Mouse (Mus musculus): ENCODE results near the gene Gm20388.

The Gm20388 gene

DNA sequence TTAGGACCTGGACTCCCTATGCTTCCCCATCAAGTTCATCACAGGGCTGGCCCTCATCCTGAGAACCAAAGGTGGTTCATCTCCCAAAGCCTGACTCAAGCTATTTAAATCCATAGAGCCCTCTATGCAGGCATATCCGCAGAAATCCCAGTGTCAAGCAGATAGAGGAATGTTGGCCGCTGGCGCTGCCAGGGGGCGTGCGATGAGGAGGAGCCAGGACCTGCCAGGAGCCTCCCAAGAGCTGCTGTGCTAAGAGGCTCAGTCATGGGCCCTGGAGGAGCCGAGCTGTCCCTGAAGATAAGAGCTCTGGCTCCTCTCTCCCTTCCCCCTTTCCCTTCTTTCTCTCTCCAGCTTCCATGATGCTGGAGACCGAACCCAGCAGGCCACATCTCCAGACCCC, 1075.4 kb downstream of the Gm20388 start:
- DNase-seq (ENCODE audit: low spot score in 2 of 2): peak in 1 of 2 experiments; percentile 37

DNA sequence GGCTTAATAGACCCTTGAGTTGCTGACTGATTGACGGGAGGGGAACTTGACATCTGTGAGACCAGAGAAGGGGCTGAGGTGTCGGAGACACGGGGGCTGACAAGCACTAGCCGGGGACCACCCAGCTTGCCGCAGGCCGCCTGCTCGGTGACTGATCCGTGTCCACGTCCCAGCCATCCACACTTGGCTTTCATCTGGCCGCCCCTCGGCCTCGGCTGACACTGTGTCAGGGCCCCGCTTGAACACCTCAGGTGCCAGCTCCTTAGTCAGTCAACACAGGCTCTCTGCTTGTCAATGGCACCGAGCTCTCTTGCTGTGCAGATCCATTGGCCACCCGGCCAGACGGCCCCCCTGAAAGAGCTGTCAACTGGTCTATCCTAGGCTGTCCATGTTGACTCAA, 1083.1 kb downstream of the Gm20388 start:
- DNase-seq (ENCODE audit: low spot score in 2 of 2): no peak

DNA sequence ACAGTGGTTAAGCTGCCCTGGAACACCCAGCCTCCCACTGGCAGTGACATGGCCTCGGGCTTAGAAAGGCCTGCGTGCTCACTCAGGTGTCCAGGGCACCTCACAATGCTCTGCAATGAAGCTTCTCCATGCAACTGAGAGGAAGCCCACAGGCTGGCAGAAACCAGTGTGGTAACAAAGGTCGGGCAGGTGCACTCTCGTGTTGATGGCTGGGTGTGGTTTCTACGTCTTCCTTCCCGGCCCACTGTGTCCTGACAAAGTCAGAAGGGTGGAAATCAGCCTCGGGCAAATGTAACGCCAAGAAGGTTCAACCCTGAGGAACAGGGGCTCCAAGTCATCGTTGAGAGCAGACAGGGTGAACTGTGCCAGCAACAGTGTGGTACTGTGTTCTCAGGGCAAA, 1084.8 kb downstream of the Gm20388 start:
- DNase-seq (ENCODE audit: low spot score in 2 of 2): no peak

DNA sequence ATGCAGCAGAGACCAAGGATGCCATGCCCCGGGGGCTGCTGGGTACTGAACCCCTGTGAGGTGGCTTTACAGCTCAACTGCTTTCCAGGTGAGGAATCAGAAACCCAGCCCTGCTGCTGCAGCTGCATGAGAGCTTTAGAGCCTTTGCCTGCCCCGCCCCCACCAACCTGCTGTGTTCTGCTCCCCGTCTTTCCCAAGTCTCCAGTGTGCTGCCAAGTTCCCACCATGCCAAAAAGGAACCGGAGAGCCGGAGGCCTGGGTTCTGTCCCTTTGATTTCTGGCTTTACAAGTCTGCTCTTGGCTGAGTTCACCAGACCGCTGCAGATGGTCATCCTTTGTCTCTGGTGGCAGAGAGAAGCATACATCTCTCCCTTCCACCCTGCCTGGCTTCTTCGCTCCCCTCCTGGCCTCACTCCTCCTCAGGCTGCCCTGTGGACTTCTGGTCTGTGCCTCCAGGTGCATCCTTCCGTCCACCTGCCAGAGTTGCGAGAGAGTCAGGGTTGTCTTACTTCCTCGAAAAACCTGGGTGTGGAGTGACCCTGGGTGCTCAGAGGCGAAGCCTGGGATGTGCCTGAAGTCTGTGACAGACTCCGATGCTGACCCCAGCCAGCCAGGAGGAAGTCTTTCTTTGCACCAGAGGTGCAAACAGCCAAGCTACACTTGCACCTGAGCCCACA, 1086.4 kb downstream of the Gm20388 start:
- no peak for DNase-seq (ENCODE audit: low spot score in 2 of 2)

DNA sequence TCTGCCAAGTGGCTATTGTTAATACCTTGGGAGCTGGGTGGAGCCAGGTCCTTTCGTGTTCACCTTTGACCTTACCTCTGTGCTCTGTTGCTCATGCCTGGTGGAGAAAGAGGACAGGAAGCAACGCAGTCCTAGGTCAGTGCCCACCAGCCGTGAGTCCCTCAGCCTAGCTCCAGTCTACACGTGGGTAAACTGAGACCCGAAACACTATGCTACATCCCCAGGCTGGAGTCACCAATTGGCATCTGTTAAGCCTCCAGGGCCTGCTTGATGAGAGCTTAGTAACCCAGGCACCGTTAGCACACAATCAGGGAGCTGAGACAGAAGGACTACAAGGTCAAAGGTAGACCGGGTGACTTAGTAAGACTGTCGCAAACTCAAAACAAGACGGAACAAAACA, 1087.3 kb downstream of the Gm20388 start:
- DNase-seq (ENCODE audit: low spot score in 2 of 2): no peak

DNA sequence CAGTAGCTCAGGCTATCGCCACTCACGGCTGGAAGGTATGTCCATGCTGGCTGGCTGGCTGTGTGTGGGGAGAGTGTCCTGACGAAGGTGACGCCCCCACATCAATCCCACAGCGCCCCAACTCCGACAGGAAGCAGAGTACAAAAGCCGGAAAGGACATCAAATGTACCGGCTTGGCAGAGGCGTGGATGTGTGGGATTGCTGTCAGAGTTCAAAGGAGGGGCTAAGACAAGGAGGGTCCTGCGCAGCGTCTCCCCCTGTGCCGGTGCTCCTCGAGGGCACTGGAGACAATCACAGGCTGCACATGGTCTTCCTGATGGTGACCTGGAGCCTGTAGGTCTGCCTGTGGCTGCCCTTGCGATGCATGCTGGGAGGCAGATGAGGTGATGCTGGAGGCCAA, 1088.3 kb downstream of the Gm20388 start:
- no peak for DNase-seq (ENCODE audit: low spot score in 2 of 2)

DNA sequence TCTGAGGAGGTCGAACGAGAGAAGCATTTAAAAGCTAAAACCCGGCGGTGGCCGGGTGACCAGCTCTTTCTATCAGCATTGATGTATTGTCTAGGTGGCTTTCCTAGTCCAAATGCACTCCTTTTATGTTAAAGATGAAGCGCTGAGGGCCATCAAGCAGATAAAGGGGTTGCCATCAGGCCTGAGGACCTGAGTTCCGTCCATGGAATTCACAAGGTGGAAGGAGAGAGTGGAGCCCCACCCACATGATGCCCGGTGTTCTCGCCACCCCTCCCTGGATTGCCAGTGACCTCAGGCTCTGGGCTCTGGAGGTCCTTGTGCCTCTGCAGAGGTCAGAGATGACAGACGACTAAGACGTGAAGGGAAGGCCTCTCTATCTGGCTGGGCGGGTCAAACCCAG, 1091.3 kb downstream of the Gm20388 start:
- no peak for DNase-seq (ENCODE audit: low spot score in 2 of 2)

DNA sequence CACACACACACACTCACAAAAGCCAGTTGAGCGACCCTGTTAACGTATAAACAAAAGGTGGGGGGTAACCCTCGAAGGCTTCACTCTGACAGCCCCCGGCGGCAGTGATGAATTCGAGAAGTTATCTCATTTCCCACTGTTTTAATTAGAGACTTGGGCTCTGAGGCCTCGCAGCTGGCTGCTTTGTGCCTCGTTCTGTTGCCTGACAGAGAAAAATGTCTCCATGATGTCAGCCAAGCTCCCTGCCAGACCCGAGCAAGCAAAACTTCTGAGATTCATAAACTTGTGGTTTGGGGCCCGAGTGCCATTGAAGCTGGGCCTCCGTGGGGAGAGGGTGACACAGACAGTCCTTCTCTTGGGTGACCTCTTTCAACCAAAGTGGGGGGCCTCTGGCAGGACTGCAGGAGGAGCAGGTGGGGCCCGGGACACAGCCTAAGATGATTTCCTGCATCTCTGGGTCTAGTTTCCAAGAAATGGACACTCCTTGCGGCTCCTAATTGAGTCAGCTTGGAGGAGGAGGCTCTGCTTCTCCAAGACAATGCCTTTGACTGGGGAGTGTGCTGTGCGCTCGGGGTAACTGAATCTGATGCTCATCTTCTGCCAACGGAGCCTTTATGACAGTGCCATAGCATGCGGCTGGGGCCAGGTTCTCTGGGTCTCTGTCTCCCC, 1092.4 kb downstream of the Gm20388 start:
- DNase-seq (ENCODE audit: low spot score in 2 of 2): peak in 1 of 2 experiments; percentile 34

DNA sequence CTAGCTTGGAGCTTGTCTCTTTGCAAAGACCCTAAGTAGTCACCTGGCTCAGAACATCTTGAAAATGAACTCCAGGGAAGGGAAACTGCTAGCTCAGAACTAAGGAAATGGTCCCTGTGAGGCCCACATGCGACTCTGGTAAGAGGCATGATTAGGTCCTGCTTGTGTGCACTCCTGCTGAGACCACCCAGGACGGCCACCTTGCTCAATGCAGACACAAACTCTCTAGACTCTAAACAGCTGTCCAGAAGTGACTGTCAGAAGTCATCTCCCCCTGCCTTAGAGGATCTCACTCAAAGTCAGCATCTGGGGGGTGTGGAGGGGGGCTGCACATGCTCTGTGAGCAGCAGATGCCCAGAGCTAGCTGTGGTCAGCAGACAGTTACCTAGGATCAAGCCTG, 1093.0 kb downstream of the Gm20388 start:
- DNase-seq (ENCODE audit: low spot score in 2 of 2): no peak

DNA sequence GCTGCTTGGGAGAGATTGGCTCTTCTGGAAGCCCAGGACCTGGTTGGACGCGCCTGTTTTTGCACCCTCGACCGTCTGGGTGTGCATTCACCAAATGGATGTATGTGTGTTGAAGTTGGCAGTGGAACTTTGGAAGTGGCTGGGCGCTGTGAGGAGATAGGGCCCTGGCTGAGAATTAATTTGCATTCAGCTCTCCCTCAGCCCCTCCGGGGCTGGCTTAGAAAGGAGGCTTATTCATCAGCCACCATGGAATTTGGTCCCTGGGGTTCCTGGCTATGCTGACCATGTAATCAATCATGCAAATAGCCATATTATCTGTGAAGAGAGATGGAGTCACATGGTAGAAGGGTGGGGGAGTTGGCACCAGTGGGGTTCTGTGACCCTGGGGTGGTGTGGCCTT, 1102.7 kb downstream of the Gm20388 start:
- DNase-seq (ENCODE audit: low spot score in 2 of 2): no peak

DNA sequence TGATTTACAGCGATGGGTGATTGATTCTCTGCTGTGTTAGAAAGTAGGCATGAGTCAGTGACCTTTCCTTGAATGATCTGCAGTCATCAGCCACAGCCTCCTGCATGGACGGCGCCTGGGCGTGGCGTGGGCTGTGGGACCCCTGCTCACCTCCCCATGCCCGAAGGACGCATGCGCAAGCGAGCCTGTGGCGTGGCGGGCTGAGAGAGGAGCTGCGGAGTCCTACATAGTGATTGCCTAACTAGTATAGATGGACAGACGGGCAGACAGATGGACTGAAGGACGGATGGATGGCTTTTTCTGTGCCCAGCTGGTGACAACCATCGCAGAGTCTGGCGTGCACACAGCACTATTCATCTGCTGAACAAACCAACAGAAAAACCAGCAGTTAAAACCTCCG, 1106.0 kb downstream of the Gm20388 start:
- no peak for DNase-seq (ENCODE audit: low spot score in 2 of 2)

DNA sequence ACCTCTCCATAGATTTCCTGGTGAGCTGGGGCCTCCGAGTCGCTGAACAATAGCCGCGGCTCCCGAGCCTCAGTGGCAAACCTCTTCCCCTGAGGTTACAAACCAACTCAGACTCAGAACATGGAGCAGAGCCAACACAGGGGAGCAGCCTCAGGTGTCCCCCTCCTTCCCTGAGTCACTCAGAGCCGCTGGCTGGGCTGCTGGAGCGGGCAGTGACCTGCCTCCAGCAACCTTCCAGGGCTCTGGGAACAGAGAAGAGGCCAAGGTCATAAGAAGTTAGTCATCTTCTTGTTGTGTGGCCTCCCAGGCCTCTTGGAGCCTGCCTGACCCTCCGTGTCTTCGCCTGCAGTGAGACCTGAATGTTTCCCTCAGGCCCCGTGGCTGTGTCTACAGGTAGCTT, 1107.6 kb downstream of the Gm20388 start:
- no peak for DNase-seq (ENCODE audit: low spot score in 2 of 2)

DNA sequence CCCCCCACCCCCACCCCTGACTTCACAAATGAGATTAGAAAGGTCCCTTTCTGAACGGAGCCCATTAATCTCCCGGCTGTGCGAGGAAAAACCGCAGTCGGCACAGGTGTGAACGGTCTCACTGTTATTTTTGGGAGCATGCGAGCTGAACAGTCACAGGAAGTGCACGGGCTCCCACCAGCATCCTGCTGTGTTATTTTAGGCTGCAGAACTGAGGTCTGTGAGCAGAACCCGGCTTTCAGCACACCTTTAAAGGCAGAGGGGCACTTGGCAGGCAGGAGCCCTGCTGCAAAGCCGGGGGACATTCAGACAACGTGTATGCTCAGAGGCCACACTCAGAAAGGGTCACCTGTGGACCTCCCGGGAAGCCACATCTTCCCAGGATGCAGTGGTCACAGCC, 1110.8 kb downstream of the Gm20388 start:
- DNase-seq (ENCODE audit: low spot score in 2 of 2): no peak

DNA sequence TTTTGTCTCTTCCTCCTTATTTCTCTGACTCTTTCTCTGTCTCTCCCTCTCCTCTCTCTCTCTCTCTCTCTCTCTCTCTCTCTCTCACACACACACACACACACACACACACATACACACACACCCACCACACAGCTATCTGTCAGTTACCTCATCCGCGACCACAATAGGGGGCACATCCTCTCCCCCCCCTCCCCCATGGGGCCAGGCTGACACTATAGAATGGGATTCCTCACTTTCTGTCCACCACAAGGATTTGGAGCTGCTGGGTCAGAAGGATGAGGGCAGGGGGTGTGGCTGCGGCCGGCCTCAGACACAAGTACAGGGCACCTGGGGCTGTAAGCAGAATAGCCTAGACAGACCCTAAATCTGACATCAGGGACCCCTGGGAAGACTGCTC, 1112.4 kb downstream of the Gm20388 start:
- DNase-seq (ENCODE audit: low spot score in 2 of 2): no peak

DNA sequence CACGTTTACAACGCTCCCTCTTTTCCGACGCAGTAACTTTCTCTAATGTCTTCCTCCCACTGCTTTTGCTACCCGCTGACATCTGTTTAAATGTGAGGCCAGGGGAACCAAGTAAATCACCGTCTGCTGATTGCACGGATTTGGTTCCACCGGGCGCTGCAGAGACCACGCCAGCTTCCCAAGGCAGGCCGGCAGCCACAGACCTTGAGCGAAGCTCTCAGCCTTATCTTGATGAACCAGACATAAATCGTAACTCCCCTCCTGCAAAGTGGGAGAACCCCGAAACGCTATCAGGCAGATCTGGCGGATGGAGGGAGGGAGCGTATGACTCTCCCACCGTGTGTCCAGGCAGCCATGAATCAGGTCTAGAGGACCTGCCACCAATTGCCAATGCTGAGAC, 1113.1 kb downstream of the Gm20388 start:
- DNase-seq (ENCODE audit: low spot score in 2 of 2): no peak

DNA sequence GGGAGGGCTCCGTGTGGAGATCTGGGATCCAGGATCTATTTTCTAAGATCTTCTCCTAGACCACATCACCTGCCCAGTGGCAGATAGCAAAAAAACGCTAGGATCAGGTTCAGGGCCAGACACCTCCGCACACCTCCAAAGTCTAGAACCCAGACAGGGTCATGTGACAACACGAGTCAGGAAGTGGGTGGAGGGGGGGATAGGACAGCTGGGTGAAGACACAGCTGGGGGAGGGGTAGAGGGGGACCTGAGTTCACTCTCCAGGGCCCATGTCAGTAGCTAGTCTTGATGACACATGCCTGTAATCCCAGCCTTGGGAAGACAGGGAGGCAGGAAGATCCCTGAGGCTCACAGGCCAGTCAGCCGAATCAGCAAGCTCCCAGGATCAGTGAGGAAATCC, 1114.8 kb downstream of the Gm20388 start:
- DNase-seq (ENCODE audit: low spot score in 2 of 2): no peak

DNA sequence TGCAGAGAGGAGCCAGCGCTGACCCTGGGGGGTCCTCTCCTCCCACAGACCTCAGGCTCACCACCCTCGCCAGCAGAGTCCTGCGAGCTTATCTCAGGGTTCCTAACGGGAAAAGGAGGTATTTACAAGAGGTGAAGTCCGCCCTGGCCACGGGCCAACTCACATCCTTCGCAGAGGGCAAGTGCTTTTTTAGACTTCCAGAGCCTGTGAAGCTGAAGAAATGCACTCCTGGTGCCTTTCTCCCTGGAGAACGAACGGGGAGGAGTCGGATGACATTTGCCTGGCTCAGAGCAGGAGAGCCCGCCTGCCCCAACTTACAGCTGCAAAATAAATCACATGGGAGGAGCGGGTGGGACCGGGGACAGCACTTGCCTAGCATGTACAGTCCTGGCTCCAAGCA, 1117.1 kb downstream of the Gm20388 start:
- peak; percentile 14 to 36 for DNase-seq (ENCODE audit: low spot score in 2 of 2)

DNA sequence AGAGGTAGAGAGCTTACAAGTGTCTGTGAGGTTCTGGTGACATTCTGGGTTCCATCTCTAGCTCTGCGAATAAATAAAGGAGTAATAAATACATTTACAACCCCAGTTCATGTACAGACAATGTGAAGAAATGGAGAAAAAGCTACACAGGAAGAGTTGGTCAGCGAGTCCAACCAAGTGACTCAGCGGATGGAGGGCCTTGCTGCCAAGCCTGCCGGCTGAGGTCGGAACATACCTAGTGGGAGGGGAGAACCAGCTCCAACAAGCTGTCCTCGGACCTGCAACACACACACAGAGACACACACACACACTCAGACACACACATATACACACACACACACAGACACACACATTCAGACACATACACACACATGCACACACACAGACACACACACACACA, 1118.4 kb downstream of the Gm20388 start:
- no peak for DNase-seq (ENCODE audit: low spot score in 2 of 2)

DNA sequence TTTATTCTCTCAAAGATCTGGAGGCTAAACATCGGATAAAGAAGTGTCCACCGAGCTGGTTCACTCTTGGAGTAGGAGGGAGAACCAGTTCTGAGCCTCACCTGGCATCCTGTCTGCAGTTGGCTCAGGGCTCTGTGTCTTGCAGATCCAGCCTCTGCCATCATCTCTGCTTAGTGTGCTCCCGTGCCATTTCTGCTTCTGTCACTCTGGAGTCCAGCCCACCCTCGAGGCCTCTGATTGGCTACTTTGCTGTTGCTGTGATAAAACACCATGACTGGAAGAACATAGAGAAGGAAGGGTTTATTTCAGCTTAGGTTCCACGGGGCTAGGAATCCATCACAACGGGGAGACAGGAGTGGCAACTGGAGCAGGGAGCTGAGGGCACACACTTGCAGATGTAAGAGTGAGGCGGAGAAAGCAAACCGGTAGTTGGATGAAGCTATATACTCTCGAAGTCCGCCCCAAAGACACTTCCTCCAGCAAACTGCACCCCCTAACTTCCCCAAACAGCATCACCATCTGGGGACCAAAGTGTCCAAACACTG, 1119.9 kb downstream of the Gm20388 start:
- DNase-seq (ENCODE audit: low spot score in 2 of 2): no peak

DNA sequence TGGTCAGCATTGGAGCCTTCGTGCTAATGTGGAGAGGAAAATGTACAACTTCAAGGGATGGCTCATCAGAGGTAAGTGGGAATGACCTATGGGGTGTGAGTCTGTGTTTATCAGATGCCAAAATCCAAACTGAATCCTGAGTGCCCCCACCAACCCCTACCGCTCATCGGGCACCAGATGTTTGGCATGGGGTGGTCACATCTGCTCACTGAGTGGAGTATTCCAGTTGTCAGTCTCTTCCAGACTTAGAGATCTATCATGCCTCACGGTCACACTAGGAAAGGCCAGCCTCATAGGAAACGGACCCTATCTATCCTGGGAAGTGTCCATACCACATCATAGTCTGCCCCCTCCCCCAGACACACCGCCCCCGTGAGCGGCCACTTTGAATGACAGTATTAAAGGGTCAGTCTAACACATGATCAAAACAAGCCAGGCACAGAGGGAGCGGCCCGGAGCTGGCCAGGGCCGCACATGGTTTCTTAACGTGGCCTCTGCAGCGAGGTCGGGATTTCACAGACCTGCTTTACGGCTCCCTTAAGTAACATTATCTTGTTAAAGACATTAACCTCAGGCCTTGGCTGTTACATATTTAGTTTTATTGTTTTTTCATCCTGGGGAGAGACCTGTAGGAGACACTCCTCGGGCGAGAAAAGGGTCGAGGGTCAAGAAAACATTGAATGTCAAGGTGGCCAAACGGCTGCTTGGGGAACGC, 1122.8 kb downstream of the Gm20388 start:
- DNase-seq (ENCODE audit: low spot score in 2 of 2): no peak

DNA sequence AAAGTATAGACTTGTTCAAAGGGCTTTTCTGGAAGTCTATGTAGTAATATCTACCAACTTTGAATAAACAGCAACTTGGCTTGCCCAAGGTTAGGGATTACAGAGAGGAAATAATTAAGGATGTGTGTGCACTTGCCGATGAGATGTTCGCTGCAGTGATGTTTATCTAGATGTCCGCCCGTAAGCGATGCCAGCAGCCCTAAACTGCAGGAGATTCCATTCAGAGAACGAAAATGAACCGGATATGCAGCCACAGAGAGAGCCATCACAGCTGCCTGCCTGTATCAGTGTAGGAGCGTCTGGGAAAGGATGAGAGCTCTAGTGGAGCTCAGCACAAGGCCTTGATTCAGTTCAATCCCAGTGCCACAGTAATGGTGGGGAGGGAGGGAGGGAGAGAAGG, 1125.0 kb downstream of the Gm20388 start:
- DNase-seq (ENCODE audit: low spot score in 2 of 2): no peak

DNA sequence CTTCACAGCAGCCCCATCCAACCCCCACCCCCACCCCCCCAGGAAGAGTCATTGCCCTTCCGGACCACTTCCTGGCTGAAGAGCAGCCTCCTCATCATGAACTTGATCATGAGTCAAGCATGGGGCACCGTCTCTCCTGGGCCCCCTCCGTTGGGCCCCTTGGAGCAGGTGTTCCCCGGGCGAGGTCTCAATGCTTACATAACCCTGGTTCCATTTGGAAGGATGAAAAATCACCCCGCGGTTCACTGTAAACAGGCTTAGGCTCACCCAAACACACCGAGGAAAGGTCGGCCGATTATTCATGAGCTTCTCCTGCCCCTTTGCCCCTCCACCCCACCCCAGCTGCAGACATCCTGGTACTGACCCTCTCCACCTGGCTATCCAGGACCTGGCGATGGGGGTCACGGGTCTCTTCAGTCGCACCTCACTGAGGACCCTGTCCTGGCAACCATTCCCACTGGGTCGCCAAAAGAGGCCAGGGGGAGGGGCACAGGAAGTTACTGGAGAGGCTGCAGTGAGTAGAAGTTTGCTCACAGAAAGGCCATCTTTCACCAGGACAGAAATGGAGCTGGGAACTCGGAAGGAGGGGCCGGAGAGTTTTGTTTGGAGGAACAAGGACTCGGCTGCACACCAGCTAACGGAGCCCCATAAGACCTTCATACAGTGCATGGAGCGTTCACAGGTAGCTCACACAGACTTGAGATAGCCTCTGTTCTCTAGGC, 1133.2 kb downstream of the Gm20388 start:
- no peak for DNase-seq (ENCODE audit: low spot score in 2 of 2)

Measured in urinary bladder, adult 18-20 months (tissue).